Mouse (Mus musculus) forebrain, embryonic 10.5 days (tissue): ENCODE measurements at regions not wholly inside any gene's neighbourhood (a gene's known extent, or its start where the extent isn't known, plus 50 kb on each side); places are given as distances from the start of the nearest gene placed in this dataset.

Source experiments
- DNase-seq: peaks from one replicate; pipeline ENCODE4 v3.0.0-alpha.2; 2017; ENCODE audit warnings: low spot score; ENCODE audit errors: extremely low spot score
- H3K27ac ChIP-seq: fragments of 300-500 bp; sonication (generic); 2 replicates; pipeline ENCODE4 v1.5.1; 2016; ENCODE audit warnings: mild to moderate bottlenecking
- H3K27me3 ChIP-seq: fragments of 300-500 bp; sonication (generic); 2 replicates; pipeline ENCODE4 v1.6.1; 2016; ENCODE audit warnings: mild to moderate bottlenecking; ENCODE audit not compliant: poor library complexity, severe bottlenecking
- H3K36me3 ChIP-seq: fragments of 300-500 bp; sonication (generic); replicated peaks from 2 replicates; pipeline ENCODE4 v1.6.1; 2016; ENCODE audit warnings: mild to moderate bottlenecking, moderate library complexity
- H3K4me1 ChIP-seq: fragments of 300-500 bp; sonication (generic); 2 replicates; pipeline ENCODE4 v1.6.1; 2016
- H3K4me3 ChIP-seq: fragments of 300-500 bp; sonication (generic); 2 replicates; pipeline ENCODE4 v1.5.1; 2016; ENCODE audit warnings: mild to moderate bottlenecking, moderate library complexity
- H3K9me3 ChIP-seq: fragments of 300-500 bp; sonication (generic); 2 replicates; pipeline ENCODE4 v1.6.1; 2016; ENCODE audit warnings: mild to moderate bottlenecking, moderate library complexity
- WGBS: fragments of 180-500 bp; shearing (Covaris S2); methylation state at CpG from one replicate; pipeline ENCODE4 v1.1.7; 2016; 5-methylcytosine and 5-hydroxymethylcytosine counted together

- 11% methylated on average over 9 of the region's 9 CpGs for WGBS
- H3K4me3 ChIP-seq: no peak overlapping the region
- peak overlapping the region; percentile 42 for H3K27ac ChIP-seq
- peaks cover 44% of the 10 kb centered on the region for H3K4me1 ChIP-seq
- peaks cover 45% of the 10 kb centered on the region for H3K27me3 ChIP-seq
- peak; percentile 19 for DNase-seq
- H3K9me3 ChIP-seq: no peaks in the 10 kb centered on the region
- H3K36me3 ChIP-seq: no peaks in the 10 kb centered on the region
These were observed 66.6 kb upstream of the BC052040 start for GRCm38 (mm10) chr2:115514831-115515428.

DNA sequence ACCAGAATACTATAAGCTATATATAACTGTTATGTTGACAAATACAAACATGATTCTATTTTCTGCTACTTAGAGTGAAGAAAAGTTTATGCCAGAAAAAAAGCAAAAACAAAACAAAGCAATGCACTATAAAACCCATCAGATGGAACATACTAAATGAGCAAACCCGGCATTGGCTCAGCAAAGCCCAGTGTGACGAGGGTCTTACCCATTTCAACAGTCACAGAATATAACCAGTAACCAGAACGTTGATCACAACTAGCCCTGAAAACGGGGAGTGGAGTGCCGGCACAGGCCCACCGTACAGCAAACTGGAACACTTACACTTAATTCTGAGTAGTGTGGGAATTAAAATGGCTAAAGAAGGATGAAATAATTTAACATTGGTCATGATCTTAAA lies 66.0 kb upstream of the BC052040 start:
- Histone ChIP-seq H3K9me3 (no peaks in the 10 kb centered on the region), H3K4me1 (peaks cover 43% of the 10 kb centered on the region), H3K36me3 (no peaks in the 10 kb centered on the region), H3K27ac (no peak overlapping the region), H3K4me3 (no peak overlapping the region), H3K27me3 (peaks cover 49% of the 10 kb centered on the region)
- WGBS: 77% methylated on average over 6 of the region's 6 CpGs
- no peak for DNase-seq

- no peak for DNase-seq
- Histone ChIP-seq H3K4me3 (no peak overlapping the region), H3K4me1 (peaks cover 37% of the 10 kb centered on the region), H3K27me3 (peaks cover 54% of the 10 kb centered on the region), H3K9me3 (no peaks in the 10 kb centered on the region), H3K27ac (no peak overlapping the region), H3K36me3 (no peaks in the 10 kb centered on the region)
- 60% methylated on average over 2 of the region's 2 CpGs for WGBS
These were observed 64.7 kb upstream of the BC052040 start for GRCm38 (mm10) chr2:115516824-115517223.

GRCm38 (mm10) chr2:115519974-115520373 lies 61.5 kb upstream of the BC052040 start:
- no peaks in the 10 kb centered on the region for H3K36me3 ChIP-seq
- H3K9me3 ChIP-seq: no peaks in the 10 kb centered on the region
- H3K4me3 ChIP-seq: no peak overlapping the region
- no peak overlapping the region for H3K27ac ChIP-seq
- WGBS: 86% methylated on average over 5 of the region's 5 CpGs
- no peak for DNase-seq
- H3K27me3 ChIP-seq: peaks cover 44% of the 10 kb centered on the region
- peaks cover 12% of the 10 kb centered on the region for H3K4me1 ChIP-seq

GRCm38 (mm10) chr2:115520413-115521139 lies 60.9 kb upstream of the BC052040 start:
- no peaks in the 10 kb centered on the region for H3K36me3 ChIP-seq
- H3K27me3 ChIP-seq: peaks cover 42% of the 10 kb centered on the region
- H3K4me3 ChIP-seq: no peak overlapping the region
- DNase-seq: no peak
- no peaks in the 10 kb centered on the region for H3K9me3 ChIP-seq
- H3K27ac ChIP-seq: no peak overlapping the region
- H3K4me1 ChIP-seq: peaks cover 7% of the 10 kb centered on the region; the same call in 1 of the 2 replicates
- 54% methylated on average over 10 of the region's 10 CpGs for WGBS

DNA sequence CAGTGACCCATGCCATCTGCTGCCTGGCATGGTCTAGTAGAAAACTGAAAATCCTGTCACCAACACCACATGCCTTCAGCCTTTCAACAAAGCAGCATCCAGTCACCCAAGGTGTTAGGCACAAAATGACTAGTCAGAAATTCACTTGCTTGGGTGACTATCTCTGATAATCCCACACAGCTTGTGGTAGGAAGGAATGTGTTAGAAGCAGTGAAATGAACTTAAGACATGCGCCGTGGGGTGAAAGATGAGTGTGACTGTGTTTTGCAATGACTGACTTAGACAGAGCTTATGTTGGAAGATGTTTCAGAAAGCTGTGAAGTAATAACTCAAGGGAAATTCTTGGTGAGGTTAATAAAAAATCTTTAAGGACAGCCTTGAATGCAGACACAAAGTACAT lies 51.6 kb upstream of the BC052040 start:
- Histone ChIP-seq H3K27ac (no peak overlapping the region), H3K36me3 (no peaks in the 10 kb centered on the region), H3K9me3 (no peaks in the 10 kb centered on the region), H3K4me1 (no peaks in the 10 kb centered on the region), H3K4me3 (no peak overlapping the region), H3K27me3 (no peaks in the 10 kb centered on the region)
- 92% methylated on average over 2 of the region's 2 CpGs for WGBS
- no peak for DNase-seq
